Mouse (Mus musculus) yolk sac, embryonic 10.5 days (tissue): Measurements from ENCODE around the gene Hoxd12.

Experiments
- DNase-seq: peaks from one replicate; pipeline ENCODE4 v3.0.0-alpha.2; 2017; ENCODE audit warnings: low spot score

Gene Hoxd12

GRCm38 (mm10) chr2:74666411-74666810 is 8.4 kb upstream of the Hoxd12 start:
- DNase-seq, result no peak

GRCm38 (mm10) chr2:74667191-74667841 is 7.5 kb upstream of the Hoxd12 start:
- no peak for DNase-seq

DNA sequence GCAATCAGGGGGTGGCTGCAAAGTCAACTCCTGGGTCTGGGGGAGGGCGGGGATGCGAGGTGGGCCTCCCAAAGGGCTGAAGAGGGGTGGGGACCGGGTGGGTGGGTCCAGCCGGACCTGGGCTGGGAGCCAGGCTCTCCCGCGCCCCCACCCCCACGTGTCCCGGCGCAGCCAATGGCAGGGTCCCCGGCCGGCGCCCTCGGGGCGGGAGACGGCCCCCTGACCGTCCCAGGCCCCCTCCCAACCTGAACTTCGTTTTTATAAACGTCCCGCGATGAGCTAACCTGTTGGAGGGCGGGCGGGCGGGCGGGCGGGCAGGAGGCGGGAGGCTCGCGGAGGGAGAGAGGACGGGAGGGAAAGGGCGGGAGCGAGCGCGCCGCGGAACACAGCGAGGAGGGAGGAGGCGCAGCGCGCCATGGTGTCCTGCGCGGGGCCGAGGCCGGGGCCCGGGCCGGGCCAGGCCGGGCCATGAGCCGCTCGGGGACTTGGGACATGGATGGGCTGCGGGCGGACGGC is 6.9 kb upstream of the Hoxd12 start, which contains the start of gene Hoxd13:
TSS of gene Hoxd13 (plus strand) at position 469 of the 516 bp plus-strand sequence.
- DNase-seq, result no peak

DNA sequence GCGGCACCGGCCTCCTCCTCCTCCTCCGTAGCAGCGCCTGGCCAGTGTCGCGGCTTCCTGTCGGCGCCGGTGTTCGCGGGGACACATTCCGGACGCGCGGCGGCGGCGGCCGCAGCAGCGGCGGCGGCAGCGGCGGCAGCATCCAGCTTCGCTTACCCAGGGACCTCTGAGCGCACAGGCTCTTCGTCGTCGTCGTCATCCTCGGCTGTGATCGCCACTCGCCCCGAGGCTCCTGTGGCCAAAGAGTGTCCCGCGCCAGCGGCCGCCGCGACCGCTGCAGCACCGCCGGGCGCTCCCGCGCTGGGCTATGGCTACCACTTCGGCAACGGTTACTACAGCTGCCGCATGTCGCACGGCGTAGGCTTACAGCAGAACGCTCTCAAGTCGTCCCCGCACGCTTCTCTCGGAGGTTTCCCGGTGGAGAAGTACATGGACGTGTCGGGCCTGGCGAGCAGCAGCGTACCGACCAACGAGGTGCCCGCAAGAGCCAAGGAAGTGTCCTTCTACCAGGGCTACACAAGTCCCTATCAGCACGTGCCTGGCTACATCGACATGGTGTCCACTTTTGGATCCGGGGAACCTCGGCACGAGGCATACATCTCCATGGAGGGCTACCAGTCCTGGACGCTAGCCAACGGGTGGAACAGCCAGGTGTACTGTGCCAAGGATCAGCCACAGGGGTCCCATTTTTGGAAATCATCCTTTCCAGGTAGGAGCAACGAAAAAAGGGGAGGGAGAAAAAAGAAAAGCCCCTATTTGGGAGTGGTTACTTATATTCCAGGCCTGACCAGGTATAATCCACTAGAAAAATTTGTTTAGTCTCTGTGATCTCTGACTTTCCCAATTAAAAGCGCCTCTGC is 6.2 kb upstream of the Hoxd12 start:
- DNase-seq, result no peak

DNA sequence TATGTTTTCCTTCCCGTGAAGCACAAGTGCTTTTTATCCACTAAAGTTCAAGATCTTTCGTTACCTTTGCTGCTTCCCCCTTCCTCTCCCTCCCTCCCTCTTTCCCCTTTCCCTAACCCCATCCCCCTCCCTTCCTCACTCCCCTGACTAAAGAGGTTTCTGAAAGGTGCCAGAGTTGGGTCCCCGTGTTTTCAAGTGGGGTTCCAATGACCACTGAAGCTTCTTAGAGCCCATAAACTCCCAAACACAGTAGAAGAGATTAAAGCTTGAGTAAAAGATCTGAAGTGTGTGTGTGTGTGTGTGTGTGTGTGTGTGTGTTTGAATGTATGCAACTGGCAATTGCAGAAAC is 5.6 kb upstream of the Hoxd12 start:
- no peak for DNase-seq

- no peak for DNase-seq
These were observed 5.1 kb upstream of the Hoxd12 start for GRCm38 (mm10) chr2:74669650-74670235.

DNA sequence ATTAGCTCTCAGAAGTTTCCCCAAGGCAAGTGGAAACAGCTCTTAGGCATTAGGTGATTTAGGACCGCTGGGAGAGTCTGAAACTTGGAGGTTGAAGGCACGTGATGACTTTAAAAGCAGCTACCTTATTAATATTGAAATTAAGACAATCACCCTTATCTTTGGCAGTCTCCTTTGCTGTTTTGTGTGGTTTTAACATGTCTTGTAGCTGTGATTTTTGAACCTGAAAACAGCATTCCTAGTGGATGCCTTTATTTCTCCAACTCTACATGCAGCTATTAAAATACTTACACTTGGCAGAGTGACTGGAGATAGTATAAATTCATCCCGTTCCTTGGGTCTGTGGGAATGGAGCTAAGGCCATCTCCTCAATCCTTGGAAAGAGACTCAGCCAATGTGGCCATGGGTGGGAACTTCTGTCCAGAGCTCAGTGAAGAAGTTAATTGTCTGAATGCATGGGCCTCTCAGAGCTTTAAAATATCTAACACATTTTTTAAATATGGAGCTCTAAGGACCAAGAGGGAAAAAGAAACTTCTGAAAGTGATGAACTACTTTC is 4.1 kb upstream of the Hoxd12 start:
- DNase-seq, result no peak

DNA sequence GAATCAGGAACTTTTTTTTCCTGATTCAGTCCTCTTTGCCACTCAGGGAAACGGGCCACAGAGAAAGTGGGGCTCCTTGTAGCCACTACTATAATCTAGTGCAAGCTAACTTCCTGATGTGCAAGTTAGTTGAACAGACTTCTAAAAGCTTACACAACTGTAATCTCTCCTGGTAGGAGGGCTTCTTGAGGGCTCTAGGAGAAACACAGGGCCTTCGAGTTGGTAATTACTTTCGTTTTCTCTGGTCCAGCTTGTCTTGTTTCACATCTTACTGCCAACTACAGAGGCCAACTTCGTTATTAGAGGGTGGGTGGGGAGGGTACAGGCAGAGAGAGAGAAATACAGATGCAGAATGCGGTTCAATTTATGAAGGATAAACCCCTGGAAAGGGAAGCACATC is 3.0 kb upstream of the Hoxd12 start:
- DNase-seq, result no peak

DNA sequence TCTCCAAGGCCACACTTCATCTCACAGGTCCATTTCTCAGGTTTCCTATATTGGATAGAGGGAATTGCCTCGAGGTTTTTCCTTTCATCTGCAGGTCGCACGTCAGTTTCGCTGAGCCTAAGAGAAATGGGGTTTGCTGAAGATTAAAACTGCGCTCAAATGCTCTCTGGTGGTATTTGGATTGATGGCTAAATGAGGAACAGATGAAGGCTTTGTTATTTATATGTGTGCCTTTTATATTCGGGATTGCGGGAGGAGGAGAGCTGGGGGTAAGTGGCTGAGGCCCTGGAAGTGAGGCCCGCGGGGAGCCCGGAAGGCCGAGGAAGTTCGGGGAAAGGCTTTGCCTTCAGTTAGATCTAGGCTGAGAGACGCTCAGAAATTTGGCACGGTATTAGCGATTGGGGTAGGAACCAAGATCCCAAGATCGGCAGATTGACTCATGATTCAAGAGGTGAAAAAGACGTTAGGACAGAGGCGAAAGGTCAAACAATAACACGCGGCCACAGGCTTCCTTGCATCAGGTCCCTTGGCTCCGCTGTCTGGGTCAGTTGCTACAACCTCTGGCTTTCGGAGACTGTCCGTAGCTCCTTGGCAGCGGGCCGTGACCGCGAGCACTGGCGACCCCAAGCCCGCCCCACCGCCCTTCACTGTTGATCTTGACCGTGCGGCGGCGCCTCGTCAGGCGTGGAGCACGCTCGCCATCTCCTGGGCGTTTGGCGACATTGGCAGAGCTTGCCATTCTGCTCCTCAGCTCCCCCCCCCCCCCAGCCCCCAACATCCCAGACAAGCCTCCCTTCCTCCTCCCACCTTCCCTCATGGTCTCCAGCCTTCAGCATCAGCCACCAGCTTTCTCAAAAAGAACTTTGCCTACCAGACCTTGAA is 2.1 kb upstream of the Hoxd12 start:
- no peak for DNase-seq

DNA sequence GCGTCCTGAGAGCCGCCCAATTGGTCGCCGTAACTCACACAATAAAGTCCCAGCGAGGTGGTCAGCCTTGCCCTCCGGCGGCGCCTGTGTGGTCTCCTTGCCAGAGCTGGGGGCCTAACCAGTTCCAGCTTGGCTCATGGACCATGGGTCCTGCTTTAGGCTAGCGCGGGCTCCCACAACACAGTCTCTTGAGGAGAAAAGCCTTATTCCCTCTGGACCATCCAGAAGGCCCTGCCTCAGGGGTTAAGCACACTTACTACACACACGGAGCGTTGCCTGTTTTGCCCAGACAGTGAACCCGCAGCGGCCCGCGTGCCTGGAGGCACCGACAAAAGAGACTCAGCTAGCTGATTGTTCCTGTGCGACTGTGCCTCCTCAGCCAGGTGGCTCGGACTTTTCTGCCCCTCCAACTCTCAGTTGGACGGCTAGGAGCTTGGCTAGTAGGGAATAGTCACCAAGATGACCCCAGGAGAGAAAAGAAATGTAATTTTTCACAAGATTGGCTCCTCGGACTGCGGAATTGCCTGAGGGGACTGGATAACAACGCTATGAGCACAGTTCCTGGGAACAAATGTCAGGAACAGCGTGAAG is 883 bp upstream of the Hoxd12 start:
- no peak for DNase-seq

DNA sequence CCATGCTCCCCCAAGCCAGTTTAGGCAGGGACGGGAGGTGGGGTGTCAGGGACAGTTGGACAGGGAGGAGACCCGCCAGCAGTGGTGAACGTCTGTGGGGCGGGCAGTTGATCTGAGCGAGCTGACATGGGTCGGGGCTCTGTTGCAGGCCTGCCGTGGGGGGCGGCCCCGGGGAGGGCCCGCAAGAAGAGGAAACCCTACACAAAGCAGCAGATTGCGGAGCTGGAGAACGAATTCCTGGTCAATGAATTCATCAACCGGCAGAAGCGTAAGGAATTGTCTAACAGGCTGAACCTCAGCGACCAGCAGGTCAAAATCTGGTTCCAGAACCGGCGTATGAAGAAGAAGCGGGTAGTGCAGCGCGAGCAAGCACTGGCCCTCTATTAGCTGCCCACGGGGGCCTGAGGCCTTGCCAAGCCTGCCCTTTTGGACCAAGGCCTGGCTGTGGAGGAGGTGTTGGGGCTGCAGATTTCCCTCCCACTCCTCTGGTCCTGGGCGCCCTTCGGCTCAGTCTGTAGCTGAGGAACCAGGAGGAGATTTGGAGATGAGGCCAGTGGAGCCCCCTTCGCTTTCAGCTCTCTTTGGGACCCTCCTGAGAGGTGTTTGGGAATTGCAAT is 961 bp downstream of the Hoxd12 start:
- no peak for DNase-seq

DNA sequence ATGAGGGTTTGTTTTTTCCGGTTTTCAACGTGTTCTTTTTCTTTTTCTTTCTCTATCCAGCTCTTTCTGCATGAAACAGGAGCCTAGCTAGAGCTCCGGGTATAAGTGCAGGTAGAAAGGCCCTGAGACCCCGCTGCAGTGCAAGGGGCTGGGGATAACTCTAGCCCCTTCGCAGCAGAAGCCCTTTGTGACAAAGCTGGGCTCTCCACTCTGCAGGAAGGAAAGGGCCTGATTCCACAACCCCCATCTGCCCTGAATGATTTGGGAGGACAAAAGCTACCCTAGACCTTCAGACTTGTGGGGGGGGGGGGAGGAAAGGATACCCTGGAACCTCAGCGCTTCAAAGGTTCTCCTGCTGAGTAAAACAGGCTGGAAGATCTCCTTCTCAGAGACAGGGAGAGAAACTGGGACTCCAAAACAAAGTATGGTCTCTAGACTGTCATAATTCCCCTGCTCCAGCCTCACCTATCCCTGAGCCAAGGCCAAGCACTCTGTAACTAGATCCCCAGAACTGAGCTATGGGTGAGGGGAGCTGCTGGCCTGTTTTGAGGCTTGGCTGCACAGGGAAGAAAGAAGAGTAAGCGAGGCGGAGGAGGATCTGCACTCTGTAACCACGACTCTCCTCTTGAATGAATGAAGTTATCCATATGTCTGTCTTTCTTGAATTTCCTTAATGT is 1.7 kb downstream of the Hoxd12 start:
- DNase-seq, result no peak

DNA sequence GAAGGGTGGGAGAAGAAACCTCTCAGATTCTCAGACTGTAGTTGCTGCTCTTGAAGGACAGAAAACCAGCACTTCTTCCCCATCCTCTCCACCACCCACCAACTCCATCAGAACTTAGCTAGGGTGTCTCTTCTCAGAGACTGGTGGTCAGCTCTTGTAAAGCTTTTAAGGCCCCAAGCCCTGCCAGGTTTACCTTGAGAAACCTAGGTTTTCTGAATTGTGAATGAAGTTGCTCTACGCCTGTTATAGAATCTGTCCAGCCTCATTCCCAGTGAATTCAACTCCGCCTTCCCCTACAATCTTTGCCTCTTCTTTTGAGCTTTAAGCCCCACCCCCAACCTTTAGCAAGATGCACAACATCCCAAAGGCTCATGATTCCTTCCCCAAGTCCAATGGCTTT is 2.3 kb downstream of the Hoxd12 start:
- no peak for DNase-seq

DNA sequence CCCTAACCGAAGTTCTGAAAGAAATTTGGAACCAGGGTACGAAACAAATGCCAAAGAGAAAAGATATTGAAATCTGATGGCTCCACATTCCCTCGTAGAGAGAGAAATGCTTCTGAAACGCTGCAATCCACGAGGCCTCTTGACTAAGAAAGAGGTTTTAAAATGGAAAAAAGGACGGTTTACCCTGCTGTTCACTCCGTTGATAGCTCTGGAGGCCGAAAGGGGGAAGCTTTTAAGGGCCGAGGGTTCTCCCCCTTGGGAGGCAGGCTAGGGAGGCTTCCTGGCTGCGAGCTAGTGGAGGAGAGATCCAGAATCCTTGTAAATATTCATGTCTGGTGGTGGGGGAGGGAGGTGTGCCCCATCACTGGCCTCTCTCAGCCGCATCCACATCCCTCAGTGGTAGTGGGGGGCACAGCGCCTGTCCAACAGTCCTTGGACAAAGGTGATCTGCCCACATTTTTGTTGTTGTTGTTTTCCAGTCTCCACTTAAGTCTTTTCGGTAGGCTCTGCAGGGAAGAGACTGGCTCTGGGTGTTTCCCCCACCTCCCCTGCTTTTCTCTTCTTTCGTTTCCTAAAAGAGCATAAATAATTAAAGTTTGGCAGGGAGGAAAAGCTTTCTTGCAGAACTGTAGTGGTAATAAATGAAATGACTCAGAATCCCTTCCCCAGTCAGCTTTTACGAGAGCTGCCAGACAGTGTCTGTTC is 4.2 kb downstream of the Hoxd12 start, which contains the start of gene Hoxd11:
TSS of gene Hoxd11 (plus strand) at position 667 of the 705 bp plus-strand sequence.
- DNase-seq, result no peak

DNA sequence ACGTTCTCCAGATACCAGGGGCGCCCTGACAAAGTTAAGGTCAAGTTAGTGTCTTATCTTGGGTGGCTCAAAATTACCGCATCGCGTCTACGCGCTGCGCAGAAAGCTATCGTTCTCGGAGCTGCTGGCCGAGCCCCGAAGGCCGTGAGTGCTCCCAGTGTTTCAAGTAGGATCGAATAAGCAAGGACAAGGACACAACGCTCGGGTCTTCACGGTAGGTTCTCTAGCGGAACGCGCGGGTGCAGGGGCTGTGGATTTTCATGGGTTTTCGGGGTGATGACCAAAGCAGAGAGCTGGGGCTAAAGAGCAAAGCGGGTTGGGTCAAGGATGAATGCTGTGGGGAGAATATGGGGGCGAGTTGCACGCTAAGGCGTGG is 4.8 kb downstream of the Hoxd12 start:
- no peak for DNase-seq

- DNase-seq, result no peak
These were observed 5.2 kb downstream of the Hoxd12 start for GRCm38 (mm10) chr2:74679980-74680379.

- DNase-seq, result no peak
These were observed 6.0 kb downstream of the Hoxd12 start for GRCm38 (mm10) chr2:74680561-74681398.
